Mouse (Mus musculus) left cerebral cortex, postnatal 4 days (tissue): ENCODE data around the gene Gpr156. TPM values are rescaled to one million over a fixed set of nuclear protein-coding genes. Genes with fewer than 3 reads are reported as not detected.
"Not testable (repeated sequence)": the region's sequence is repeated elsewhere in the genome, so short reads cannot be mapped to it uniquely, and the experiment has no call there.

Source experiments
- DNase-seq: peaks from one replicate; pipeline ENCODE4 v3.0.0-alpha.2; 2022
- intact Hi-C: fragments of 180-260 bp; cut with DNase I; formaldehyde crosslinking; loops from one replicate; pipeline ENCODE4 v1.15.1; 2025
- total RNA-seq, 2 experiments: library from RNA; stranded (reverse); gene quantifications; 2 replicates each; pipeline ENCODE4 v1.2.3; 2021

Gene Gpr156
- total RNA-seq, 2 experiments from 2014 or later, result 2.2 to 2.6 TPM

DNA sequence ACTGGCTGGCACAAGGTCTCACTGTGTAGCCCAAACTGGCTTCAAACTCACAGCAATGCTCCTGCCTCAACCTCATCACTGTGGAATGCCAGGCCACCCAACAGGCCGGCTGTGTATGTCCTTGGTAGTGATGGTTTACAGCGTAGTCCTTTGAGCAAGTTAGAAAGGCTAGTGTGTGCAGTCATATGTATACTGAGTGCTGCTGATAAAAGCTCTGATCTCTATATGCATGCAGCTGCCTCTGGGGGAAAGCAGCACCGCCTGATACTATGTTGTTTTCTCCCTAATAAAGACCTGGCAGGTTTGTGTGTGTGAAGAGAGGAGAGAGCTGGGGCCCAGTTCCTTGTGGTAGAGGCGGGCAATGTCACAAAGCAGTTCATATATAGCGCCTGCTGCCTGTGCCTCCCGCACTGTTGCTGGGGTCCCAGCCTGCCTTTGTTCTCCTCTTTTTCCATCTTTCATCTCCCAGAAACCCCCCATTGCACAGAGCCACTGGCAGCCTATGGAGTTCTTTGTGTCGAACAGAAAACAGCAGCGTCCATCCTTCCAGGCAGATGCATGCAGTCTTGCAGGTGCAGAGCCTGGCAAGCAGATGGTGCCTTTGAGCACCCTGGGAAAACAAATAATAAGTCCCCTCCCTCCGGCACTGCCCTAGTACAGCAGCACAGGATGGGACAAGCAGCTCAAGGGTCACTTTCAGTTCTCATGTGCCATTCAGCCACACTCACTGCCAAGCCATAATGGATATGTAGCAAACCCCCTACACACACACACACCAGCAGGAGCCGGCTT, 74.5 kb downstream of the Gpr156 start:
- peak; percentile 54 for DNase-seq

DNA sequence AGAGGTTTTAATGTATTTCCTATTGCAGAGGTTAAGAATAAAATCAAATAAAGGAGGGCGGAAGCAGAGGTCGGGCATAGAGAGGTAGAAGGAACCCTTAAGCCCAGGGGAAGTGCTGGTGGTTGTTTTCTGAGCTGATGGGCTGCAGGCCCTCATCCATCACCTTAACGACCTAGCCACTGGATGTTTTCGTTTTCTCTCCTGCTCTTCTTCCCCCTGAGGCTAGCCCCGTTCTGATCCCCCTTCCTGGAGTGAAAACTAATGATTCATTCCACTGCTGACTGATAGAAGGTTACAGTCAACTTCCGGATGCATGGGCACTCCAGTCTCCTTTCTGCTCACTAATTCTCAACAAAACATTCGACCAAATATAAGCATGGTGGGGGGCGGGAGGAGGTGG, 76.5 kb downstream of the Gpr156 start:
- intact Hi-C loops, result no loop called here
- DNase-seq, result no peak

More for the DNA sequence above, 74.5 kb downstream of the Gpr156 start:
- intact Hi-C loops, result no loop called here

DNA sequence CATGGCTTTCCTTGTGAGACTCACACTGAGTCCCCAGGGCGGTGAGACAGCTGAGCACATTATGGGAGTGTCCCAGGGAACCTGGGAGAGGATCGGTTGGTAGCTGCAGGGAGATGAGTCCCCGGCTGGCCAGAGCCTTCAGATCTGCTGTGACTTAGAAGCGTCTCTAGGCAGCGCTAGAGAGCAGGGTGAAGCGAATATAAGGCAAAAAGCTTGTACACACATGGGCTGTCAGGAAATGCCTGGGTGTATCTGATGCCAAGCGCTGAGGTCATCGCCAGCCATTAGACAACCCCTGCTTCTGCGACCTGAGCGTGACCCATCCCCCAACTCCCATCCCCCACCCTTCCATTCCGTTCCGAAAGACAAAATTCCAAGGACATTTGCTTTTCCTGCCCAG, 78.4 kb downstream of the Gpr156 start:
- DNase-seq, result peak; percentile 78
- intact Hi-C loops, result loop anchor here (5.0 kb wide), 1 partner anchor 93 kb away; the partner anchor contains the start of gene Gsk3b

DNA sequence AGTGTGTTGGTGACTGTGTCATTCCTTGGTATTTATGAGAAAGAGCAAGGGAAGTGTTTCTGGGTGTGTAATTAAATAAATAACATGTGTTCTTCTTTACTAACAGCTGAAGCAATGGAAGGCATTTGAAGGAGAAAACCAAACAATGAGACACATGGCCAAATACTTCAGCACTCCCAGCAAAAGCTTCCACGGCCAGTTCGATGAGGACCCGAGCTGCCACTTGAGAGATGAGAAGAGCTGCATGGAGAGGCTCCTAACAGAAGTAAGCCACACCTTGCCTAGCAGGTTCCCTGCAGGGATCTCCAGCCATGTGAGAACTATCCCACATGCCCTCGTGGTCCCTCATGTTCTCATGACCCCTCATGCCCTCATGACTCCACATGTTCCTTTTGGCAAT, 81.5 kb downstream of the Gpr156 start:
- intact Hi-C loops, result loop anchor here (5.0 kb wide), 1 partner anchor 90 kb away; the partner anchor contains the start of gene Gsk3b

DNA sequence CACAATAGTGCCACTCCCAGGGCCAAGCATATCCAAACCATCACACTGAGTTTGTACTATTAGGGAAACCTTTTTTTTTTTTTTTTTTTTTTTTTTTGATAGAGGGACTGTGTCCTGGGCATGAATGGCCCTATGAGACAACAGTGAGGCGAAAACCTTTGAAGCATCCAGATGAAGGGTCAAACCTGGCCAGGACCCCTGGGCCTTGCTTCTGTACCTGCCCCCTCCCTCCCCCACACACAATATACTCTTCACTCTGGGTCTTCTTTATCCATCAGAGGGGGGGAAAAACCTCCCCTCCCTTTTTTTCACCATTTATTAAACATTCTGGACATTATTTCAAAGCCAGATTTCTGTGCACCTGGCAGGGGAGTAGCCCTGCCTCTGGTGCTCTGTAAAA, 83.5 kb downstream of the Gpr156 start:
- intact Hi-C loops, result loop anchor here (5.0 kb wide), 1 partner anchor 88 kb away; the partner anchor contains the start of gene Gsk3b
- DNase-seq, result no peak

More for the DNA sequence above, 81.5 kb downstream of the Gpr156 start:
- no peak for DNase-seq

DNA sequence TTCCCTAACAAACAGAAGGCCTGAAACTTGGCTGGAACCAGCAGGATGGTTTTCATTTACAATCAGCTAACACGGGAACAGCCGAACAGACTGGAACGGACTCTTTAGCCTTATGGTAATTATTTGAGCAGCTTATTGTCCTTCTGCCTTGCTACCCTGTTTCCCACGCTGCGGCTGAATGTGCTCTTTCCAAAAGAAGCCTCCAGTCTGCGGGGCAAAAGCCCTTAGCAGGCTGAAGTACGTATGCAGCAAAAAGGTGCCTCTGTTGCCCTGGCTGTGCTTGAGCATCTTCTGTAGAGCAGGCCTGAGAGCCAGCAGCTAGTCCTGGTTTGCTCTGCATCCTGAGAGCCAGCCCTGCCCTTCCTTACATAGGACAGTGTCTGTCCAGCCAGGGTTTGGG, 83.9 kb downstream of the Gpr156 start:
- intact Hi-C loops, result no loop called here
- DNase-seq, result no peak

DNA sequence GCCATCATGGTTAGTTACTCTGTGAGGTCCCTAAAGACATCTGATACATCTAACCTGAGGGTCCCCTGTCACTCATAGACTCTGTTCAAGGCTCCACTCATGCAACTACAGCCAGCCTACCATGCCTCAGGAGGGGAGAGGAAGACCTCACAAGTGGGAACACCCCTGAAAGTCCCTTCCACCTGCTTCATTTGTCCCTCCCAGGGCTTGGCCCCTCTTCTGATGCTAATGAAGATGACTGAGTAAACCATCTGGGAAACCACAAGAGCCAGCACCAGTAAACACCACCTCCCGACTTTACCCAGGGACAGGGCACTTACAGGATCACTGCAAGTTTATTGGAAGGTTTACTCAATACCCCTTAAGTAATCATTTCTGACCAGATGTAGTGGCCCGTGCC, 85.5 kb downstream of the Gpr156 start:
- intact Hi-C loops, result no loop called here
- no peak for DNase-seq

DNA sequence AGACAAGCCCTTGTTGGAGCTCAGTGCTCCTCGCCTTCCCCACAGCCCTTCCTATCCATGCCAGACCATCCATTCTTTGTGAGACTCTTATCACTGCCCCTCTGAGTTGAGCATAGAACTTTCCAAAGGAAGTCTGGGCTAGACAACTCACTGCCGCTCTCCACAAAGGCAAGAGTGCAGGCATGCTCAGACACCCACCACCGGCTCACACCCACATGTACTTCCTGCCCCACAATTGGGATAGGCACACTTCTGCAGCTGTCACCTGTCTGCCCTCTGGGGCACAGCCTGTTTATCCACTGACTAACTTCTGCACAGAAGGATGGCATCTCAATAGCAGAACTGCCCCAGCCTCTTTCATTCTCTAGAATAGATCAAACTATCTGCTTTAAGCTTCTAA, 86.2 kb downstream of the Gpr156 start:
- intact Hi-C loops, result no loop called here
- DNase-seq, result no peak

DNA sequence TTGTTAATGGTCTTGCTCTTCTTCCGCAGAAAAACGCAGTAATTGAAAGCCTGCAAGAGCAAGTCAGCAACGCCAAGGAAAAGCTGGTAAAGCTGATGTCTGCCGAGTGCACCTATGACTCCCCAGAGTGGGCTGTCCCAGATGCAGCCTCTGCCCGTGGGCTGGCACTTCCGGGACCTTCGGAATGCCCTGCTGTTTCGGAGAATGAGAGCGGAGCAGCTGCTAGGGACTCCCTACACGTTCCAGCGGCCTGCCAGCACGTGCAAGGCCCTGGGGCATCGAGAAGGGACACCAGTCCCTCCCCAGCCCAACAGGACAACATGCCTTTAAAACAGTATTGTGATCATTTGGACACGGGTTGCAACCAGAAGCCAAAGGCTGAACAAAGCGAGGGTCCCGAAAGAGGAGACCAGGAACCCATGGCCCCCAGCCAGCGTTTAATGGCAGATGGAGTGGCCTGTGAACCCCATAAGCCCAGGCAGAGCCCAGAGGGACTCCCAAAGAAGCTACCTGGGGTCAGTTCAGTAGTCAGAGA, 88.3 kb downstream of the Gpr156 start:
- intact Hi-C loops, result no loop called here
- DNase-seq, result no peak

DNA sequence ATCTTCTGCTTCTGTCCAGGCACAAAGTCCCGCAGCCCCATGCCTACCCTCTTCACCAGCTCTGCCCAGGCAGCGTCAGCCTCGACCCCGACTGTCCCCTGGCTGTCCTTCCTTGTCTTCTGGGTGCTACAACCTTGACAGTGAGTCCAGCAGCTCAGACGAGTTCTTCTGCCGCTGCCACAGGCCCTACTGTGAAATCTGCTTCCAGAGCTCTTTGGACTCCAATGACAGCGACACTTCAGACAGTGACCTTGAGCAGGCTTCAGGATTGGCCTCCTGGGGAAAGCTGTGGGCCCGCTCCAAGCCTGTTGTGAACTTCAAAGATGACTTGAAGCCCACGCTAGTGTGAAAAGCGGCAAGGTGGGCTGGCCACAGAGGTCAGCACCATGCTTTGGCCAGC, 89.2 kb downstream of the Gpr156 start:
- intact Hi-C loops, result no loop called here
- DNase-seq, result no peak

DNA sequence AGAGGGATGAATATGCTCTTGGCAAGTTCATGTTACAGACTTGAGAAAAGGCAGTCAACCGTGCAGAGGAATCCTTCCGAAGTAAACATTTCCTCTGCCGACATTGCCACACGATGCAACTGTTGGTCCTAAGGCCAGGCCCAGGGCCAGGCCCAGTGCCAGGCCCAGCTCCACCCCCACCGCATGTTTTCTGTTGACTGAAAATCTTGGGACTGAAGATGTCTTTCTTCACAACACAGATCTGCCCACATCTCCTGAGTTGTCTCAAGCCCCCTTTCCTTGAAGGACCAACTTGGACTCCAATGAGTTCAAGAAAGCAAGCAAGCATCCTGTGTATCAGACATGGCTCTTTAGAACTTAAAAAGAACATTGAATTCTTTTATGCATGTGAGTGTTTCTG, 92.1 kb downstream of the Gpr156 start:
- intact Hi-C loops, result no loop called here
- DNase-seq, result no peak

DNA sequence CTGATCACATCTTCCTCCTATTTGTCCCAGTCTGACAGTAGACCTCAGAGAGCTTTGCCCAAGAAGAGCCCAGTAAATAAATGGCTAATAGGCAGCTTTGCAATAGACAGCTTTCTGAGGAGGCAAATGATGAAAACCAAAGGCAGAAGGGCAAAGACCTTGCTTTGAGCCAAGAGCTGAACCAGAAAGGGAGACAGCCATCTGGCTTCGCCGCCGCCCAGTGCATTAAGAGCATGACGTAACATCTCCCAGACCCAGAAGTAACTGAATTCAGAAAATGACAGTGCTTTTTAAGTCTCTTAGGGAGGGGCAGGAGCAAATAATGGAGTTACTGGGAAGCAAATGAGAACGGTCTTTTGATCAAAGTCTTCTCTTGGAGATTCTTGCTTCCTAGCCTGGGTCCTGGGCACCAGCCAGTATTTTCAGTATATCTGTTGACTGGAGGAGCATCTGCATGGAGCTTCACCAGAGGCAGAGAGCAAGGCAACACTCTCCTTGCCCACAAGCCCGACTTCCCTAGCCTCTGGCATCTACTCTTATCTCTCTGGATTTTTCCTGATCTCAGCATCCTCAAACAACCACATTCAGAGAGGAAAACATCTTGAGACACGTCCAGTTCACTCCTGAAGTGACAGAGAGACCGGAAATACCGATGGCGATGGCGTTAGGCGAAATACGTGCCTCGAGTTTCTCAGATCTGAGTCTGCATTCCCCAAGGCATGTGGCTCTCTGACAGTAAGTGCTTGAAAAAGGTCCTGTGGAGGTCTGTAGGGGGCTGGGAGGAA, 92.9 kb downstream of the Gpr156 start:
- intact Hi-C loops, result no loop called here
- peak; percentile 29 for DNase-seq

DNA sequence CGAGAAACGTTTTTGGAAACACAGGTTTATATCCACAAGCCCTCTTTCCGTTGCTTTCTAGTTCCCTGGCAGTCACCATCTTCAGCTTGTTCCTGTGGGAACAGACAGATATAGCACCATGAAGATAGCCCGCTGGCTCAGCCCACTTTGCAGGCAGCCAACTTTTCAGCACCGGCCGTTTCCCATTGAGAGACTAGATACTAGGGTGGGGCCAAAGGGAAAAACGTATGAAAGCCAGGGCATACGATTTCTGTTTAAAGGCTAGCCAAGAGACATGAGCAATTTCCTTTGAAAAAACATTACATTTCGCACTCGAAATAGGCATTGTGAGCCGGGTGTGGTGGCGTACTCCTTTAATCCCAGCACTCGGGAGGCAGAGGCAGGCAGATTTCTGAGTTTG, 95.2 kb downstream of the Gpr156 start:
- intact Hi-C loops, result no loop called here
- DNase-seq, result no peak

DNA sequence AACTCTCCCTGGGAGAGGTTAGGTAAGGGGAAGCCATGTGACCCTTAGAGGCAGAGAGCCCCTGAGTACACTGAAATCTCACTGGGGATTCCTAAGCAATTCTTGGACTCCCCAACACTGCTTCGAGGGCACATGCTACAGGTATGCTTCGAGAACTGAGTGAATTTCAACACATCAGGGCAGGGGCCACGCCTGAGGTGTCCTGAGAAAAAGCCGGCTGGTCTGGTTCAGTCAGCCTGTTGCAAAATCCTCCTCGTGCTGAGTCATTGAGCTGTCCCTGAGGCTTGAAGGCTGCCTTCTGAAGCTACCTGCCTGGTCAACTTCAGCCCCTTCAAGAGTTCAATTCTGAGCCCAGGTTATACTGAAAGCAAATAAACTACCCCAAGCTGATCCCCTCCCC, 96.1 kb downstream of the Gpr156 start:
- intact Hi-C loops, result no loop called here
- DNase-seq, result no peak

DNA sequence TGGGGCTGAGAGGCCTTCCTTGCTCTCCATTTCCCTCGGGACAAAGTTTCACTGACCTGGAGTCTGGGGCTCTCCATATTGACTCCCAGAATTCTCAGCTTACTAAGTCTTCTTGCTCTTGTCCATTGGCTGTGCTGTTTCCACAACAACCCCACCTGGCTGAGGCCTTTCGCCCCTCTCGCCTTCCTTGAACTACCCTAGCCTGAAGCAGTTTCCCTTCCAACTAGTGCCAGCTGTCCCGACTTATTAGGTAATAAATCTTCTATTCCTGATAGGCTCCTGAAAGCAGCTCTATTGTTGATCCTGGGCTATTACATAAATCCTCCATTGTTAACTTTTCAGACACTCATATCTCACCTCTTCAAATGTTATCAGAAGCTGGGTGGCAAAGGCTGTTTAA, 96.6 kb downstream of the Gpr156 start:
- intact Hi-C loops, result no loop called here

DNA sequence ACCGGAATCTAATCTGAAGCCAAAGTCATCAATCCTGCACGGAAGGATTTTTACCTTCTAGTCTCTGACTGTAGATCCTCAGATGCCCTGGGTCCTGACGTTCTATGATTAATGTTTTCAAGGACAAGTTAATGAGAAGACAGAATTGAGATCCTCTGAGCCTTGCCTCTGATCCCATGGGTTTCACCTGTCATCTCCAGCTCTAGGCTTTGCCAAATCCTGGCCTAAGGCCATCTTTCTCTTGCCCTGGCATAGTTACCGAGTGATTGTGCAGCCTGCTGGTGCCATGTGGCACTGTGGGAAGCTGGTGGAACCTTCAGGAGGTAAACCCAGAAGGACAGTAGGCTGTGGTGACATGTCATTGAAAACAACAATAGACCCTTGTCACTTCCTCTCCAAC, 98.7 kb downstream of the Gpr156 start:
- intact Hi-C loops, result no loop called here
- no peak for DNase-seq

More for the DNA sequence above, 96.6 kb downstream of the Gpr156 start:
- DNase-seq, result no peak

DNA sequence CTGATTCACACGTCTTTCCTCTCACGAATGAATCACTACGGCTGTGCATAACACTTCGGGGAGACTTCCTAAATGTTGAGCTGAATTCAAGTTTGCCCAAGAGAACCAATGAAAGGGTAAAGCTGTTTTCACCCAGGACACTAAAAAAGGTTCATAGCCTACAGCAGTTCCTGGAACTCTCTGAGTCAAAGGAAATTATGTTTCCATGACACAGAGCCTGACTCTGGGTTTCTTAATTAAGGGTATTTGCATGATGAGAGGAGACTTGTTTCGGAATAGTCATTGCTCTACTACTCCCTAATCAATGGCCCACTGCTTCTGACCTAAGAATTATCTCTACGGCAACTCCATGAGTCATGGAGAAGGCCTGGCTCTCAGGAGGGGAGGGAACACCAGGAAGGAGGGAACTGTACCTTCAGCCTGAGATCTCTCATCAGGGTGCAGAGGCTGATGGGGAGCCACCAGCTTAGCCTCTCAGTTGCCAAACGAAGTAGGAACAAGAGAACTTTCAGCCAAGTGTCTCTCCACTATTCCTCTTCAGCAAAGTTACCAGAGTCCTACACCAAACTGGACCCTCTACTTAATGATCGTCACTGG, 100.7 kb downstream of the Gpr156 start:
- intact Hi-C loops, result no loop called here

DNA sequence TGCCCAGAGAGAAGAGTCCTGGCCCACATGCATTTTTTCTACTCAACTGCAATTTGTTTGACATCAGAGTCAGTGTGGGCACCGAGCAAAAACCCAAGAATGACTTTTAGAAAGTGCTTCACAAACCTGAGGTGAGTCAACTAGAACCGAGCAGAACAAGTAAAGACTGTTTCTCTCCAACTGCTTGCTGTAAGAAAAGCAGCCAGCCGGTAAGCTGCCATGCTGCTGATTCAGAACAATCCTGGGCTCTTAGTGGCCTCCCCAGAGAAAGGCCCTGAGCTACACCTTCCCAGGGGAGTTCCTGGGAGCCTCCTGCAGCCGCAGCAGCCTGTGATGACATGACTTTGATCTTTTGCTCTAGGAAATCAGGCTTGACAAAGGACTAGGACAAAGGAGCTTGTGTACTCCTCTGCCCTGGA, 101.7 kb downstream of the Gpr156 start:
- DNase-seq, result no peak
- intact Hi-C loops, result no loop called here

More for the DNA sequence above, 100.7 kb downstream of the Gpr156 start:
- no peak for DNase-seq

DNA sequence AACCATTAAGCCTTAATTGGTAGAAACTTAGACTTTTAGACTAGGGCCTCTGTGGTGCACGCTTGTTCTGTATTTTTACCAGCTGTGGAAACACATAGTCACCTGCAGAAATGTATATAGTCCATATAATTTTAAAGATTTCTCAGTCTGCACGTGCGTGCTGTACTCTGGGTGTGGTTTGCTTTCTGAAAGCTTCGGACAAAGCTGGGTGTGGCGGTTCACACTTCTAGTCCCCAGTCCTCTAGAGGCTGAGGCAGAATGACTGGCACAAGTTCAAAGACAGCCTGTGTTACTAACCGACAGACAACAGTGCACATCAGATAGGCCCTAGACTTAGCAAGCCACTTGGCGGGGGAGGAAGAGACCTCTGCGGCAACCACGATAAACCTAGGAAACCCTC, 116.3 kb downstream of the Gpr156 start:
- intact Hi-C loops, result no loop called here
- DNase-seq, result no peak

DNA sequence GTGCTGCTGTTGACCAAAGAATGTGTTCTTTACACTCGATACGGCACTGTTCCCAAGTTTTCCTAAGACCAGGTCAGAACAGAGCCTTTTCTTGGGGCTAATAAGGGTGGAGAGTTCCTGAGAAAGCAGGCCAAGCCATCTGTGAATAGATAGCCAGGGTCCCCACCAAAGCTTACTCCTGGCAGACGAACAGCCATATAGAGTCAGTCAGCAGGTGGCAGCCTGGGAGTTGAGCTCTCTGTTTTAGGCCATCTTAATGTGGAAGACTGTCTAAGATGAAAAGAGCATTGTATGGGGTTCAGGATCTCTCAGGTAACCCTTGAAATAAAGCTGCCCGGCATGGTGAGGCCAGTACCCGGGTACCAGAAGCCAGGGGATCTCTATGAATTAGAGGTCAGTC, 116.8 kb downstream of the Gpr156 start:
- DNase-seq, result no peak
- intact Hi-C loops, result no loop called here

DNA sequence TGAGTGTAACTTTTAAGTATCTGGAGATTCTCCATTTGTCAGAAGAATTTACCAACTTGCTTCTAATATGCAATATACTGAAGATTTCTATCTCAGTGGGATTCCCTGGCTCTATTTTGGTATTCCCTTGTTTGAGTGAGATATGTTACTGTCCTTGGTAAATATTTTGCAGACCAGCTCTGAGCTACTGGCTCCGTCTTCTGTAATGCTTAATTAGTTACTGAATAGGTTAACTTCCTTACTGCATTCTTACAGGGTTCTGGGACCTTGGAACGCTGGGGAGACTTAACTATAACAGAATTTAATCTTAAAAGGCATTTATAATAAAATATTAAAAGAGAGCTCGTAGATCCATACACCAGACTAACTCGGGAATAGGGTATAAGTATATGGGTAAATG, 121.8 kb downstream of the Gpr156 start:
- DNase-seq, intact Hi-C loops: not testable (repeated sequence)
